7 mouse cellular contexts compared by ENCODE assay signal in the genomic region with DNA sequence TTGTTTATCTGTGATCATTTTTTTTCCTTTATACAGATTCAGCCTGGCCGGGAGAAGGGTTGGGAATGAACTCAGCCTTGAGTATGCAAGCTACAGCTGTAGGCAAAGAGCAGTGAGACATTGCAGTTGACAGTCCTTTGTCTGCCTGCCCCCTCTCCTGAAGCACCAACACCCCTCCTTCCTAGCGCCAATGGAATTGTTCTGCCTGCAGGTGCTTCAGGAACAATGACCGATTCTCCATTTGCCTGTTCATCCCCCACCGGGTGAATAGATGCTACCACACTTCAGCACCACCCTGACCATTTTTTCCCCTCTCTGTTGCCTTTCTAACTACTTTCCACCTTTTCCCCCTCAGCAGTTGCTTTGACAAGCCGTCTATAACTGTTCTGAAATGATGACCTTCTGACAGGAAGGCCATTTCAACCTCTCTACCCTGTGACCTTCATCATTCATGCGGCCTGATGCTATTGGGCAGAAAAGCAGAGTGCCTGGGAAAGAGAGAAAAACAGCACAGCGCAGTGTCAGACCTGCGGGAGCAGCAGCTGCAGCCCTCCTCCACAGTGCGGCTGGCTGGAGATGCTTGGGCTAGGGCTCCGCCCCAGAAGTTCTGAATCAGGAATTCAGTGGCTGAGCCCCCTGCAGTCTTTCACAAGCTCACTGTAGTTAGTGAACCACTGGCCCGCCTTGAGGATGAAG. TPM values are rescaled to one million over a fixed set of nuclear protein-coding genes. Genes with fewer than 3 reads are reported as not detected.
A peak's percentile ranks its signal among the peaks of the same experiment; 100 is the strongest.
DNase-seq lines count a peak whose midpoint lies in the region; ATAC-seq lines count a peak whose summit lies in the region.

No protein-coding gene starts in this region.

- H3K27me3 ChIP-seq in megakaryocyte, embryonic 14.5 days (replicated peaks), result no peaks in the 10 kb centered on the region
- peaks cover 5% of the 10 kb centered on the region for H3K27me3 ChIP-seq in embryonic facial prominence, embryonic 15.5 days
- peaks cover 28% of the 10 kb centered on the region for H3K27me3 ChIP-seq in liver, embryonic 12.5 days (replicated peaks)
- H3K27me3 ChIP-seq in stomach, embryonic 16.5 days (ENCODE audit: control insufficient read depth, insufficient read depth, low read length), result no peaks in the 10 kb centered on the region

- no peak overlapping the region for H3K4me2 ChIP-seq in embryonic facial prominence, embryonic 15.5 days (replicated peaks)
- peak overlapping the region; percentile 61 for H3K4me2 ChIP-seq in liver, embryonic 12.5 days
- 0 out of 2 replicates have a peak overlapping the region, but pooled peaks have one; percentile 3 for H3K4me2 ChIP-seq in stomach, embryonic 16.5 days (ENCODE audit: low read depth, low read length)

- H3K36me3 ChIP-seq in megakaryocyte, embryonic 14.5 days (replicated peaks; ENCODE audit: low read length), result no peaks in the 10 kb centered on the region
- no peaks in the 10 kb centered on the region for H3K36me3 ChIP-seq in embryonic facial prominence, embryonic 15.5 days
- H3K36me3 ChIP-seq in liver, embryonic 12.5 days, result no peaks in the 10 kb centered on the region
- H3K36me3 ChIP-seq in stomach, embryonic 16.5 days (ENCODE audit: control insufficient read depth, insufficient read depth, low read length), result no peaks in the 10 kb centered on the region

- no peak for DNase-seq in urinary bladder, postnatal 10 days (ENCODE audit: low spot score)
- DNase-seq in gastrocnemius, postnatal 4 days (ENCODE audit: low spot score in 2 of 2), result no peak

- no peak for ATAC-seq in megakaryocyte, adult 5-6 weeks (ENCODE audit: poor library complexity, severe bottlenecking)
- ATAC-seq in embryonic facial prominence, embryonic 15.5 days (ENCODE audit: insufficient number of reproducible peaks, low FRiP score, low TSS enrichment, low read depth), result peak; percentile 60; the same call in 1 of the 2 replicates
- no peak for ATAC-seq in liver, embryonic 12.5 days
- ATAC-seq in stomach, embryonic 16.5 days (ENCODE audit: insufficient read depth, low FRiP score), result no peak

- peak overlapping the region; percentile 77 for H3K4me3 ChIP-seq in megakaryocyte, embryonic 14.5 days (replicated peaks)
- no peak overlapping the region for H3K4me3 ChIP-seq in embryonic facial prominence, embryonic 15.5 days (replicated peaks)
- H3K4me3 ChIP-seq in liver, embryonic 12.5 days, result peak overlapping the region; percentile 15; the same call in 1 of the 2 replicates
- no peak overlapping the region for H3K4me3 ChIP-seq in stomach, embryonic 16.5 days (replicated peaks; ENCODE audit: low read length)

- H3K9me3 ChIP-seq in megakaryocyte, embryonic 14.5 days, result no peaks in the 10 kb centered on the region
- H3K9me3 ChIP-seq in embryonic facial prominence, embryonic 15.5 days (replicated peaks), result no peaks in the 10 kb centered on the region
- H3K9me3 ChIP-seq in liver, embryonic 12.5 days (replicated peaks), result no peaks in the 10 kb centered on the region
- no peaks in the 10 kb centered on the region for H3K9me3 ChIP-seq in stomach, embryonic 16.5 days (replicated peaks; ENCODE audit: control insufficient read depth, low read length)

- 5% methylated on average over 11 of the region's 11 CpGs for WGBS in embryonic facial prominence, embryonic 15.5 days
- WGBS in liver, embryonic 12.5 days (ENCODE audit: insufficient replicate concordance), result 22% methylated on average over 11 of the region's 11 CpGs
- WGBS in stomach, embryonic 16.5 days, result 9% methylated on average over 11 of the region's 11 CpGs

- H3K9ac ChIP-seq in embryonic facial prominence, embryonic 15.5 days, result no peak overlapping the region
- H3K9ac ChIP-seq in liver, embryonic 12.5 days, result no peak overlapping the region
- no peak overlapping the region for H3K9ac ChIP-seq in stomach, embryonic 16.5 days (ENCODE audit: low read length)

- no peak overlapping the region for H3K27ac ChIP-seq in embryonic facial prominence, embryonic 15.5 days (replicated peaks)
- H3K27ac ChIP-seq in liver, embryonic 12.5 days, result peak overlapping the region; percentile 90
- H3K27ac ChIP-seq in stomach, embryonic 16.5 days (ENCODE audit: low read length), result peak overlapping the region; percentile 27; the same call in 1 of the 2 replicates

- H3K4me1 ChIP-seq in megakaryocyte, embryonic 14.5 days, result peaks cover 68% of the 10 kb centered on the region
- peaks cover 23% of the 10 kb centered on the region for H3K4me1 ChIP-seq in embryonic facial prominence, embryonic 15.5 days
- H3K4me1 ChIP-seq in liver, embryonic 12.5 days, result peaks cover 58% of the 10 kb centered on the region
- H3K4me1 ChIP-seq in stomach, embryonic 16.5 days (ENCODE audit: control insufficient read depth, insufficient read depth, low read length), result peaks cover 28% of the 10 kb centered on the region

RNA-seq across cellular contexts. Expression of a gene that starts 4.6 kb away (rescaled TPM):
- 367 and 525 TPM in 2 replicates for polyA plus RNA-seq in megakaryocyte, embryonic 14.5 days (2012; ENCODE audit: insufficient read depth, low replicate concordance)
- total RNA-seq in megakaryocyte, adult 5-6 weeks (2015), result 71.2 and 79.5 TPM in 2 replicates
- total RNA-seq in megakaryocyte, adult 5-6 weeks (2017), result 75.3 and 77.6 TPM in 2 replicates
- 60.2 and 62.4 TPM in 2 replicates for polyA plus RNA-seq in embryonic facial prominence, embryonic 15.5 days (2015; fragmentation: Nextera tagmentation; extraction: Ambion mirVana)
- polyA plus RNA-seq in liver, embryonic 12.5 days (2016; fragmentation: Nextera tagmentation; extraction: Ambion mirVana), result 102 and 103 TPM in 2 replicates
- polyA plus RNA-seq in stomach, embryonic 16.5 days (2015; fragmentation: Nextera tagmentation; extraction: Ambion mirVana), result 65.4 and 70.9 TPM in 2 replicates
- total RNA-seq in gastrocnemius, postnatal 4 days (2021), result 10 to 100 TPM; 26.9 to 29.9 TPM

RNA-seq across cellular contexts. Expression of a gene that starts 18.5 kb away (rescaled TPM):
- 15.5 and 56.2 TPM in 2 replicates for polyA plus RNA-seq in megakaryocyte, embryonic 14.5 days (2012; ENCODE audit: insufficient read depth, low replicate concordance)
- total RNA-seq in megakaryocyte, adult 5-6 weeks (2015), result 168 and 194 TPM in 2 replicates
- total RNA-seq in megakaryocyte, adult 5-6 weeks (2017), result 167 and 196 TPM in 2 replicates
- polyA plus RNA-seq in embryonic facial prominence, embryonic 15.5 days (2015; fragmentation: Nextera tagmentation; extraction: Ambion mirVana), result 92.0 and 92.5 TPM in 2 replicates
- 70.7 and 74.2 TPM in 2 replicates for polyA plus RNA-seq in liver, embryonic 12.5 days (2016; fragmentation: Nextera tagmentation; extraction: Ambion mirVana)
- 112 TPM in 2 replicates for polyA plus RNA-seq in stomach, embryonic 16.5 days (2015; fragmentation: Nextera tagmentation; extraction: Ambion mirVana)
- total RNA-seq in gastrocnemius, postnatal 4 days (2021), result 10 to 100 TPM; 45.2 to 50.6 TPM

Comparison
In these comparisons a context has a peak if more than half of its experiments do, and no peak if none do; other contexts are left out.
1. H3K4me3 ChIP-seq: peak in megakaryocyte, embryonic 14.5 days (single experiment) and liver, embryonic 12.5 days (single experiment); none in embryonic facial prominence, embryonic 15.5 days (single experiment) and stomach, embryonic 16.5 days (single experiment).